Mouse (Mus musculus) CH12.LX (cell line): ENCODE measurements around the gene Plgrkt. TPM values are rescaled to one million over a fixed set of nuclear protein-coding genes. Genes with fewer than 3 reads are reported as not detected.

Source experiments
- DNase-seq: peaks from one replicate; pipeline ENCODE4 v3.0.0-alpha.2; 2013; ENCODE audit errors: extremely low read depth
- H3K27ac ChIP-seq: 2 replicates; pipeline ENCODE4 v1.5.1; 2012; ENCODE audit warnings: low read depth, mild to moderate bottlenecking, control low read depth, moderate library complexity; ENCODE audit not compliant: insufficient read depth
- H3K27me3 ChIP-seq: replicated peaks from 2 replicates; pipeline ENCODE3; 2012; ENCODE audit warnings: inconsistent platforms
- H3K36me3 ChIP-seq, 2 experiments: replicated peaks in 1 of 2; 2 replicates each; pipeline versions ENCODE3 to v1.6.1; 2012; ENCODE audit warnings: inconsistent platforms in 1 of 2, low read length in 1 of 2, mild to moderate bottlenecking in 1 of 2, mixed read lengths in 1 of 2, moderate library complexity in 1 of 2; ENCODE audit not compliant: control insufficient read depth in 1 of 2, insufficient read depth in 1 of 2
- H3K4me1 ChIP-seq, 2 experiments: 2 replicates each; pipeline ENCODE4 v1.6.1; 2012; ENCODE audit warnings: inconsistent platforms in 1 of 2, moderate library complexity in 1 of 2; ENCODE audit not compliant: insufficient read depth in 2 of 2, control insufficient read depth in 1 of 2
- H3K4me2 ChIP-seq: 2 replicates; pipeline ENCODE4 v1.6.1; 2012; ENCODE audit warnings: low read depth, mild to moderate bottlenecking, control low read depth; ENCODE audit not compliant: poor library complexity, insufficient read depth, severe bottlenecking
- H3K4me3 ChIP-seq, 3 experiments: fragments of 150-350 bp in 1 of 3; sonication (generic) in 1 of 3; replicated peaks in 1 of 3; 2 replicates each; pipeline versions ENCODE3 to v1.5.1; 2011 to 2012; ENCODE audit warnings: low read depth in 2 of 3, low read length in 2 of 3, mild to moderate bottlenecking in 2 of 3, moderate library complexity in 2 of 3, control low read depth in 1 of 3, improper control_type of control experiment in 1 of 3, inconsistent platforms in 1 of 3, mixed read lengths in 1 of 3; ENCODE audit not compliant: poor library complexity in 1 of 3
- H3K79me2 ChIP-seq: replicated peaks from 2 replicates; pipeline ENCODE4 v1.6.1; 2012; ENCODE audit warnings: mild to moderate bottlenecking, moderate library complexity; ENCODE audit not compliant: control insufficient read depth, poor library complexity, insufficient read depth, severe bottlenecking; ENCODE audit errors: extremely low read depth
- H3K9ac ChIP-seq: 2 replicates; pipeline ENCODE4 v1.6.1; 2012; ENCODE audit warnings: low read depth, mild to moderate bottlenecking, control low read depth, moderate library complexity; ENCODE audit not compliant: insufficient read depth
- H3K9me3 ChIP-seq: replicated peaks from 2 replicates; pipeline ENCODE3; 2012; ENCODE audit warnings: low read length, inconsistent platforms, mixed read lengths
- CHD1 ChIP-seq: IDR thresholded peaks from 2 replicates; pipeline ENCODE4 v1.6.1; 2012; ENCODE audit warnings: low read depth, low read length, improper control_type of control experiment, inconsistent platforms
- CTCF ChIP-seq, 2 experiments: IDR thresholded peaks in 1 of 2; conservative IDR thresholded peaks in 1 of 2; 2 replicates each; pipeline ENCODE4 v1.5.1; 2011 to 2012; ENCODE audit warnings: low read depth in 2 of 2, low read length in 2 of 2, improper control_type of control experiment in 1 of 2, inconsistent platforms in 1 of 2, mild to moderate bottlenecking in 1 of 2, moderate library complexity in 1 of 2
- E2F4 ChIP-seq: IDR thresholded peaks from 2 replicates; pipeline ENCODE4 v1.6.1; 2011; ENCODE audit warnings: low read depth, low read length, improper control_type of control experiment; ENCODE audit not compliant: insufficient replicate concordance
- ELF1 ChIP-seq: IDR thresholded peaks from 2 replicates; pipeline ENCODE4 v1.6.1; 2014; ENCODE audit warnings: low read depth, mild to moderate bottlenecking, inconsistent platforms, low read length, improper control_type of control experiment
- EP300 ChIP-seq: IDR thresholded peaks from 2 replicates; pipeline ENCODE4 v1.6.1; 2011; ENCODE audit warnings: low read length, improper control_type of control experiment
- ETS1 ChIP-seq: conservative IDR thresholded peaks from 2 replicates; pipeline ENCODE4 v1.6.1; 2012; ENCODE audit warnings: low read depth, mild to moderate bottlenecking, inconsistent platforms, low read length, improper control_type of control experiment, moderate library complexity
- GABPA ChIP-seq: IDR thresholded peaks from 2 replicates; pipeline ENCODE4 v1.6.1; 2012; ENCODE audit warnings: low read depth, low read length, improper control_type of control experiment, inconsistent platforms; ENCODE audit not compliant: insufficient replicate concordance
- IRF4 ChIP-seq: IDR thresholded peaks from 2 replicates; pipeline ENCODE4 v1.6.1; 2014; ENCODE audit warnings: low read depth, mild to moderate bottlenecking, inconsistent platforms, low read length, improper control_type of control experiment
- JUN ChIP-seq: IDR thresholded peaks from 2 replicates; pipeline ENCODE4 v1.6.1; 2011; ENCODE audit warnings: low read depth, mild to moderate bottlenecking, low read length, improper control_type of control experiment, moderate library complexity; ENCODE audit not compliant: insufficient read depth
- JUND ChIP-seq: conservative IDR thresholded peaks from 2 replicates; pipeline ENCODE4 v1.6.1; 2011; ENCODE audit warnings: low read depth, low read length, improper control_type of control experiment
- KAT2A ChIP-seq: IDR thresholded peaks from 2 replicates; pipeline ENCODE4 v1.6.1; 2012; ENCODE audit warnings: low read length, improper control_type of control experiment, inconsistent platforms; ENCODE audit not compliant: insufficient replicate concordance
- MAFK ChIP-seq: IDR thresholded peaks from 2 replicates; pipeline ENCODE4 v1.6.1; 2011; ENCODE audit warnings: low read length, improper control_type of control experiment; ENCODE audit not compliant: insufficient replicate concordance
- MAZ ChIP-seq: IDR thresholded peaks from 2 replicates; pipeline ENCODE4 v1.6.1; 2012; ENCODE audit warnings: low read depth, mild to moderate bottlenecking, inconsistent platforms, low read length, improper control_type of control experiment, moderate library complexity
- MEF2A ChIP-seq: IDR thresholded peaks from 2 replicates; pipeline ENCODE4 v1.6.1; 2014; ENCODE audit warnings: low read depth, mild to moderate bottlenecking, inconsistent platforms, low read length, improper control_type of control experiment, borderline replicate concordance
- MXI1 ChIP-seq: IDR thresholded peaks from 2 replicates; pipeline ENCODE4 v1.6.1; 2011; ENCODE audit warnings: mild to moderate bottlenecking, low read depth, low read length, improper control_type of control experiment
- MYC ChIP-seq: IDR thresholded peaks from 2 replicates; pipeline ENCODE4 v1.6.1; 2011; ENCODE audit warnings: low read depth, mild to moderate bottlenecking, improper control_type of control experiment, low read length
- PAX5 ChIP-seq: IDR thresholded peaks from 2 replicates; pipeline ENCODE4 v1.6.1; 2012; ENCODE audit warnings: low read length, inconsistent platforms, mixed read lengths
- POLR2AphosphoS2 ChIP-seq: IDR thresholded peaks from 2 replicates; pipeline ENCODE4 v1.6.1; 2011; ENCODE audit warnings: low read depth, low read length, improper control_type of control experiment
- RAD21 ChIP-seq: IDR thresholded peaks from 2 replicates; pipeline ENCODE4 v1.6.1; 2011; ENCODE audit warnings: low read depth, mild to moderate bottlenecking, low read length, improper control_type of control experiment, moderate library complexity
- RCOR1 ChIP-seq: conservative IDR thresholded peaks from 2 replicates; pipeline ENCODE4 v1.6.1; 2012; ENCODE audit warnings: low read depth, mild to moderate bottlenecking, inconsistent platforms, low read length, improper control_type of control experiment
- SIN3A ChIP-seq: IDR thresholded peaks from 2 replicates; pipeline ENCODE4 v1.6.1; 2012; ENCODE audit warnings: low read length, improper control_type of control experiment, inconsistent platforms
- SMC3 ChIP-seq: IDR thresholded peaks from 2 replicates; pipeline ENCODE4 v1.6.1; 2011; ENCODE audit warnings: low read depth, low read length, improper control_type of control experiment
- TBP ChIP-seq: conservative IDR thresholded peaks from 2 replicates; pipeline ENCODE4 v1.6.1; 2011; ENCODE audit warnings: low read depth, low read length, improper control_type of control experiment
- TCF12 ChIP-seq: IDR thresholded peaks from 2 replicates; pipeline ENCODE4 v1.6.1; 2014; ENCODE audit warnings: low read depth, mild to moderate bottlenecking, inconsistent platforms, low read length, improper control_type of control experiment
- UBTF ChIP-seq: IDR thresholded peaks from 2 replicates; pipeline ENCODE4 v1.6.1; 2012; ENCODE audit warnings: low read depth, mild to moderate bottlenecking, inconsistent platforms, low read length, improper control_type of control experiment, moderate library complexity
- USF1 ChIP-seq: IDR thresholded peaks from 2 replicates; pipeline ENCODE4 v1.6.1; 2014; ENCODE audit warnings: low read depth, mild to moderate bottlenecking, inconsistent platforms, low read length, improper control_type of control experiment
- ZC3H11A ChIP-seq: IDR thresholded peaks from 2 replicates; pipeline ENCODE4 v1.6.1; 2012; ENCODE audit warnings: low read depth, mild to moderate bottlenecking, inconsistent platforms, low read length, improper control_type of control experiment
- ZKSCAN1 ChIP-seq: IDR thresholded peaks from 2 replicates; pipeline ENCODE4 v1.6.1; 2012; ENCODE audit warnings: low read depth, inconsistent platforms, low read length, improper control_type of control experiment, borderline replicate concordance
- ZNF384 ChIP-seq: IDR thresholded peaks from 2 replicates; pipeline ENCODE4 v1.6.1; 2012; ENCODE audit warnings: low read depth, low read length, improper control_type of control experiment, inconsistent platforms
- dilution Hi-C: fragments of 300-500 bp; cut with MboI; formaldehyde crosslinking; loops from 2 replicates; pipeline ENCODE4 v1.14.3; 2020; ENCODE audit warnings: low sequenced_read_pairs; ENCODE audit not compliant: extremely low pct_unique_long_range_greater_than_20kb, extremely low pct_ligation_motif_present
- in situ Hi-C: fragments of 300-500 bp; cut with MboI; formaldehyde crosslinking; loops from 3 replicates; pipeline ENCODE4 v1.14.3; 2019; ENCODE audit warnings: low sequenced_read_pairs, low pct_ligation_motif_present, low pct_unique_long_range_greater_than_20kb, mixed read lengths
- polyA plus RNA-seq: library from polyadenylated mRNA; unstranded; fragments of >175 nt; gene quantifications from 2 replicates; pipeline ENCODE4 v1.2.1, GENCODE M21; 2012; ENCODE audit warnings: low read depth; ENCODE audit not compliant: insufficient read length
- total RNA-seq, 2 experiments: library from RNA; depleted of rRNA; stranded (reverse); fragments of 300-350 nt in 1 of 2; fragments of >200 nt in 1 of 2; gene quantifications; 2 replicates each; pipeline ENCODE4 v1.2.3; 2012 to 2014

Plgrkt gene
- total and polyA plus RNA-seq, 3 experiments: 31.3 to 40.6 (median 33.0) TPM

- peak overlapping the region; percentile 36 to 49 (median 45) for H3K4me3 ChIP-seq
- peaks cover 11 to 42% of the 10 kb centered on the region in 2 experiments for H3K36me3 ChIP-seq
- peak overlapping the region; percentile 90 for H3K4me2 ChIP-seq
- TF ChIP-seq RAD21 (peak; percentile 93), MEF2A (no peak; the same call in 1 of the 2 replicates), MYC (no peak; the same call in 1 of the 2 replicates), USF1 (no peak), MXI1 (0 out of 2 replicates have a peak, but pooled peaks have one; percentile 17), MAZ (no peak), POLR2AphosphoS2 (no peak), CTCF (conservative IDR thresholded peaks at IDR 0.05 in 1 of 2, IDR thresholded peaks at IDR 0.05 in 1 of 2; ENCODE audit: low read depth in 2 of 2, low read length in 2 of 2) (peak; percentile 87 to 95), SMC3 (peak; percentile 92), JUND (no peak; the same call in 1 of the 2 replicates), MAFK (no peak), IRF4 (peak; percentile 56; the same call in 1 of the 2 replicates), SIN3A (no peak; the same call in 1 of the 2 replicates), ZKSCAN1 (no peak), ZNF384 (peak; percentile 4; the same call in 1 of the 2 replicates), ETS1 (no peak), ZC3H11A (peak; percentile 66; the same call in 1 of the 2 replicates), KAT2A (no peak), CHD1 (peak; percentile 66; the same call in 1 of the 2 replicates), ELF1 (peak; percentile 57), TBP (0 out of 2 replicates have a peak, but pooled peaks have one; percentile 37), PAX5 (no peak), RCOR1 (no peak), GABPA (no peak), TCF12 (no peak), UBTF (no peak), EP300 (no peak), JUN (no peak), E2F4 (no peak)
- in situ Hi-C loops (loop anchor here (5.0 to 25.0 kb wide), 5 partner anchors 210 to 568 kb away; partner anchors contain the start of genes 9930021J03Rik and Ranbp6), dilution Hi-C loops (no loop called here)
- H3K4me1 ChIP-seq: peaks cover 0 to 3% of the 10 kb centered on the region in 2 experiments; a peak in 1 of 4 replicates
- peak overlapping the region; percentile 54; the same call in 1 of the 2 replicates for H3K9ac ChIP-seq
- H3K27ac ChIP-seq: no peak overlapping the region
- H3K9me3 ChIP-seq: no peaks in the 10 kb centered on the region
- peak; percentile 86 for DNase-seq
- no peaks in the 10 kb centered on the region for H3K79me2 ChIP-seq
- H3K27me3 ChIP-seq: no peaks in the 10 kb centered on the region
These were observed 12.0 kb downstream of the Plgrkt start for GRCm38 (mm10) chr19:29354895-29355877.
